Comparison of ENCODE assay signal across 8 mouse cellular contexts in genomic region chr11:69900471-69901405, GRCm38 (mm10). TPM values are rescaled to one million over a fixed set of nuclear protein-coding genes. Genes with fewer than 3 reads are reported as not detected.
DNase-seq lines count a peak whose midpoint lies in the region; ATAC-seq and TF ChIP-seq lines count a peak whose summit lies in the region.

TSS of gene 2810408A11Rik (minus strand) at chr11:69900987.
TSS of gene Neurl4 (plus strand) at chr11:69901072.

- H3K4me1 ChIP-seq in cortical plate, adult 2 months (ENCODE audit: control insufficient read depth, insufficient read depth, low read length), result 0 out of 2 replicates have a peak, but pooled peaks cover 4% of the 10 kb centered on the region

- H3K27ac ChIP-seq in cortical plate, adult 2 months (ENCODE audit: insufficient read depth, low read length), result peak within 1 kb of the TSS; percentile 81

- DNase-seq in adipocyte (ENCODE audit: low spot score), result peak; percentile 93
- peak; percentile 74 for DNase-seq in gastrocnemius, postnatal 10 days
- peak; percentile 98 for DNase-seq in induced T-regulatory cell, adult 2 months (ENCODE audit: low read depth)
- DNase-seq in left cerebral cortex, adult 9 months (ENCODE audit: low spot score in 2 of 2), result peak; percentile 79 to 89
- peak; percentile 83 for DNase-seq in right cerebral cortex, postnatal 14 days
- peak; percentile 96 for DNase-seq in yolk sac, embryonic 10.5 days (ENCODE audit: low spot score)

- no peak for TF ChIP-seq CTCF in cortical plate, adult 2 months (IDR thresholded peaks at IDR 0.05; ENCODE audit: extremely low read depth, insufficient read depth, low read length)

- peak; percentile 92 for TF ChIP-seq POLR2A in cortical plate, adult 2 months (IDR thresholded peaks at IDR 0.05; ENCODE audit: extremely low read depth, insufficient read depth, low read length)

- peak within 1 kb of the TSS; percentile 69 for H3K4me3 ChIP-seq in cortical plate, adult 2 months (ENCODE audit: insufficient read depth, low read length)

- peak; percentile 83 for ATAC-seq in megakaryocyte progenitor cell, adult 5-6 weeks (replicated peaks; ENCODE audit: poor library complexity)

RNA-seq across cellular contexts. Expression of gene 2810408A11Rik, which starts in this region (rescaled TPM):
- polyA plus RNA-seq in cortical plate, adult 2 months (2012; rRNA removed), result 0.19 and 0.38 TPM in 2 replicates
- 1 to 10 TPM; 1.8 to 2.4 TPM for total RNA-seq in gastrocnemius, postnatal 10 days (2021)
- 1.9 and 3.0 TPM in 2 replicates for total RNA-seq in megakaryocyte progenitor cell, adult 5-6 weeks (2015)
- 1.7 and 6.6 TPM in 2 replicates for total RNA-seq in megakaryocyte progenitor cell, adult 5-6 weeks (2017)

RNA-seq across cellular contexts. Expression of gene Neurl4, which starts in this region (rescaled TPM):
- 98.3 and 107 TPM in 2 replicates for polyA plus RNA-seq in cortical plate, adult 2 months (2012; rRNA removed)
- total RNA-seq in gastrocnemius, postnatal 10 days (2021), result 10 to 100 TPM; 31.2 to 31.8 TPM
- total RNA-seq in megakaryocyte progenitor cell, adult 5-6 weeks (2015), result 9.5 and 11.0 TPM in 2 replicates
- 20.2 and 21.6 TPM in 2 replicates for total RNA-seq in megakaryocyte progenitor cell, adult 5-6 weeks (2017)

Comparison
In these comparisons a context has a peak if more than half of its experiments do, and no peak if none do; other contexts are left out.
1. Peak in every context shown above with its lines: DNase-seq, ATAC-seq, H3K4me3 ChIP-seq and H3K27ac ChIP-seq.